Mouse (Mus musculus): Measurements from ENCODE around the gene Lingo3. TPM values are rescaled to one million over a fixed set of nuclear protein-coding genes. Genes with fewer than 3 reads are reported as not detected.

Gene Lingo3
- polyA plus RNA-seq, 1 experiment from 2014 or later: 16.9 TPM

- Histone ChIP-seq H3K27ac (ENCODE audit: low read length) (no peak overlapping the region), H3K4me3 (ENCODE audit: low read depth, low read length) (peak overlapping the region; percentile 9; the same call in 1 of the 2 replicates), H3K36me3 (ENCODE audit: control insufficient read depth, insufficient read depth, low read length) (peaks cover 13% of the 10 kb centered on the region; the same call in 1 of the 2 replicates), H3K9ac (ENCODE audit: low read depth, low read length) (peak overlapping the region; percentile 85), H3K4me2 (ENCODE audit: low read length) (peak overlapping the region; percentile 97), H3K4me1 (ENCODE audit: control insufficient read depth, insufficient read depth, low read length) (peaks cover 27% of the 10 kb centered on the region), H3K9me3 (replicated peaks; ENCODE audit: control insufficient read depth, low read length, poor library complexity, severe bottlenecking) (no peaks in the 10 kb centered on the region), H3K27me3 (ENCODE audit: control insufficient read depth, insufficient read depth, low read depth, low read length) (peaks cover 18% of the 10 kb centered on the region)
- 14% methylated on average over 40 of the region's 40 CpGs for WGBS
- no peak for ATAC-seq
Observed at GRCm38 (mm10) chr10:80808099-80808984, 35.5 kb downstream of the Lingo3 start.

- Histone ChIP-seq H3K4me1 (ENCODE audit: control insufficient read depth, insufficient read depth, low read length) (peaks cover 27% of the 10 kb centered on the region), H3K36me3 (ENCODE audit: control insufficient read depth, insufficient read depth, low read length) (peaks cover 25% of the 10 kb centered on the region), H3K27ac (ENCODE audit: low read length) (peak overlapping the region; percentile 85), H3K4me2 (ENCODE audit: low read length) (peak overlapping the region; percentile 97), H3K9me3 (replicated peaks; ENCODE audit: control insufficient read depth, low read length, poor library complexity, severe bottlenecking) (no peaks in the 10 kb centered on the region), H3K9ac (ENCODE audit: low read depth, low read length) (peak overlapping the region; percentile 85), H3K4me3 (ENCODE audit: low read depth, low read length) (peak overlapping the region; percentile 52), H3K27me3 (ENCODE audit: control insufficient read depth, insufficient read depth, low read depth, low read length) (peaks cover 17% of the 10 kb centered on the region)
- ATAC-seq: peak; percentile 87
- under 1% methylated on average over 58 of the region's 58 CpGs for whole genome bisulfite sequencing
Observed at GRCm38 (mm10) chr10:80807057-80807627, 36.7 kb downstream of the Lingo3 start.

GRCm38 (mm10) chr10:80806341-80807056 is 37.3 kb downstream of the Lingo3 start:
- H3K27ac ChIP-seq (ENCODE audit: low read length): peak overlapping the region; percentile 85
- H3K9me3 ChIP-seq (replicated peaks; ENCODE audit: control insufficient read depth, low read length, poor library complexity, severe bottlenecking): no peaks in the 10 kb centered on the region
- H3K4me1 ChIP-seq (ENCODE audit: control insufficient read depth, insufficient read depth, low read length): peaks cover 27% of the 10 kb centered on the region
- WGBS: 38% methylated on average over 34 of the region's 34 CpGs
- H3K4me2 ChIP-seq (ENCODE audit: low read length): peak overlapping the region; percentile 97
- peaks cover 17% of the 10 kb centered on the region for H3K27me3 ChIP-seq (ENCODE audit: control insufficient read depth, insufficient read depth, low read depth, low read length)
- peak overlapping the region; percentile 52 for H3K4me3 ChIP-seq (ENCODE audit: low read depth, low read length)
- peak; percentile 34 for ATAC-seq
- peaks cover 25% of the 10 kb centered on the region for H3K36me3 ChIP-seq (ENCODE audit: control insufficient read depth, insufficient read depth, low read length)
- peak overlapping the region; percentile 85 for H3K9ac ChIP-seq (ENCODE audit: low read depth, low read length)

GRCm38 (mm10) chr10:80805925-80806324 is 37.9 kb downstream of the Lingo3 start:
- no peak overlapping the region for H3K27ac ChIP-seq (ENCODE audit: low read length)
- no peaks in the 10 kb centered on the region for H3K9me3 ChIP-seq (replicated peaks; ENCODE audit: control insufficient read depth, low read length, poor library complexity, severe bottlenecking)
- H3K4me2 ChIP-seq (ENCODE audit: low read length): no peak overlapping the region
- H3K4me1 ChIP-seq (ENCODE audit: control insufficient read depth, insufficient read depth, low read length): peaks cover 27% of the 10 kb centered on the region
- 5% methylated on average over 3 of the region's 3 CpGs for WGBS
- H3K4me3 ChIP-seq (ENCODE audit: low read depth, low read length): no peak overlapping the region
- peaks cover 17% of the 10 kb centered on the region for H3K27me3 ChIP-seq (ENCODE audit: control insufficient read depth, insufficient read depth, low read depth, low read length)
- H3K9ac ChIP-seq (ENCODE audit: low read depth, low read length): peak overlapping the region; percentile 85; the same call in 1 of the 2 replicates
- peak; percentile 32 for ATAC-seq
- peaks cover 25% of the 10 kb centered on the region for H3K36me3 ChIP-seq (ENCODE audit: control insufficient read depth, insufficient read depth, low read length)

- Histone ChIP-seq H3K4me2 (ENCODE audit: low read length) (no peak overlapping the region), H3K9ac (ENCODE audit: low read depth, low read length) (no peak overlapping the region), H3K36me3 (ENCODE audit: control insufficient read depth, insufficient read depth, low read length) (peaks cover 25% of the 10 kb centered on the region), H3K27ac (ENCODE audit: low read length) (no peak overlapping the region), H3K27me3 (ENCODE audit: control insufficient read depth, insufficient read depth, low read depth, low read length) (peaks cover 17% of the 10 kb centered on the region), H3K4me1 (ENCODE audit: control insufficient read depth, insufficient read depth, low read length) (peaks cover 27% of the 10 kb centered on the region), H3K9me3 (replicated peaks; ENCODE audit: control insufficient read depth, low read length, poor library complexity, severe bottlenecking) (no peaks in the 10 kb centered on the region), H3K4me3 (ENCODE audit: low read depth, low read length) (no peak overlapping the region)
- no peak for ATAC-seq
- WGBS: 71% methylated on average over 5 of the region's 5 CpGs
Observed at GRCm38 (mm10) chr10:80805322-80805721, 38.5 kb downstream of the Lingo3 start.

GRCm38 (mm10) chr10:80804916-80805315 is 38.9 kb downstream of the Lingo3 start, which contains the start of gene Amh:
TSS of gene Amh (plus strand) at chr10:80805243.
- Histone ChIP-seq H3K4me2 (ENCODE audit: low read length) (no peak within 1 kb of the TSS), H3K9ac (ENCODE audit: low read depth, low read length) (no peak within 1 kb of the TSS), H3K4me3 (ENCODE audit: low read depth, low read length) (no peak within 1 kb of the TSS), H3K4me1 (ENCODE audit: control insufficient read depth, insufficient read depth, low read length) (peaks cover 31% of the 10 kb centered on the region), H3K27me3 (ENCODE audit: control insufficient read depth, insufficient read depth, low read depth, low read length) (peaks cover 14% of the 10 kb centered on the region), H3K36me3 (ENCODE audit: control insufficient read depth, insufficient read depth, low read length) (peaks cover 25% of the 10 kb centered on the region), H3K9me3 (replicated peaks; ENCODE audit: control insufficient read depth, low read length, poor library complexity, severe bottlenecking) (no peaks in the 10 kb centered on the region), H3K27ac (ENCODE audit: low read length) (no peak within 1 kb of the TSS)
- ATAC-seq: no peak
- 62% methylated on average over 6 of the region's 6 CpGs for WGBS

- ATAC-seq: no peak
- peaks cover 25% of the 10 kb centered on the region for H3K36me3 ChIP-seq (ENCODE audit: control insufficient read depth, insufficient read depth, low read length)
- H3K9ac ChIP-seq (ENCODE audit: low read depth, low read length): no peak overlapping the region
- no peak overlapping the region for H3K4me3 ChIP-seq (ENCODE audit: low read depth, low read length)
- WGBS: 85% methylated on average over 2 of the region's 2 CpGs
- H3K4me2 ChIP-seq (ENCODE audit: low read length): no peak overlapping the region
- H3K27ac ChIP-seq (ENCODE audit: low read length): no peak overlapping the region
- H3K27me3 ChIP-seq (ENCODE audit: control insufficient read depth, insufficient read depth, low read depth, low read length): peaks cover 8% of the 10 kb centered on the region
- H3K9me3 ChIP-seq (replicated peaks; ENCODE audit: control insufficient read depth, low read length, poor library complexity, severe bottlenecking): no peaks in the 10 kb centered on the region
- peaks cover 36% of the 10 kb centered on the region for H3K4me1 ChIP-seq (ENCODE audit: control insufficient read depth, insufficient read depth, low read length)
Observed at GRCm38 (mm10) chr10:80804340-80804739, 39.5 kb downstream of the Lingo3 start.

- no peak overlapping the region for H3K4me2 ChIP-seq (ENCODE audit: low read length)
- H3K4me3 ChIP-seq (ENCODE audit: low read depth, low read length): no peak overlapping the region
- H3K9ac ChIP-seq (ENCODE audit: low read depth, low read length): no peak overlapping the region
- 91% methylated on average over 3 of the region's 3 CpGs for WGBS
- no peak for ATAC-seq
- H3K27ac ChIP-seq (ENCODE audit: low read length): no peak overlapping the region
- peaks cover 27% of the 10 kb centered on the region for H3K4me1 ChIP-seq (ENCODE audit: control insufficient read depth, insufficient read depth, low read length)
- H3K36me3 ChIP-seq (ENCODE audit: control insufficient read depth, insufficient read depth, low read length): peaks cover 25% of the 10 kb centered on the region
- H3K27me3 ChIP-seq (ENCODE audit: control insufficient read depth, insufficient read depth, low read depth, low read length): no peaks in the 10 kb centered on the region
- H3K9me3 ChIP-seq (replicated peaks; ENCODE audit: control insufficient read depth, low read length, poor library complexity, severe bottlenecking): no peaks in the 10 kb centered on the region
Observed at GRCm38 (mm10) chr10:80802996-80803395, 40.8 kb downstream of the Lingo3 start.

Measured in midbrain, embryonic 16.5 days (tissue).